Mouse (Mus musculus) kidney, postnatal 4 days (tissue): ENCODE measurements at regions not wholly inside any gene's neighbourhood (a gene's known extent, or its start where the extent isn't known, plus 50 kb on each side); places are given as distances from the start of the nearest gene placed in this dataset.

ENCODE experiments used
- DNase-seq, 2 experiments: peaks; one replicate each; pipeline ENCODE4 v3.0.0; 2021; ENCODE audit warnings: mixed read lengths in 2 of 2

- DNase-seq = peak; percentile 27 to 37
Observed at GRCm38 (mm10) chr6:51641965-51642364, 118.3 kb downstream of the Snx10 start.

GRCm38 (mm10) chr6:51648813-51649212 is 125.1 kb downstream of the Snx10 start:
- DNase-seq = no peak

GRCm38 (mm10) chr6:51653753-51654152 is 130.1 kb downstream of the Snx10 start:
- DNase-seq = no peak

GRCm38 (mm10) chr6:51654991-51655390 is 131.3 kb downstream of the Snx10 start:
- DNase-seq = no peak

- DNase-seq = no peak
Observed at GRCm38 (mm10) chr6:51656078-51656477, 132.4 kb downstream of the Snx10 start.

- DNase-seq = no peak
Observed at GRCm38 (mm10) chr6:51656883-51657640, 133.4 kb downstream of the Snx10 start.

- no peak for DNase-seq
Observed at GRCm38 (mm10) chr6:51658360-51658759, 134.7 kb downstream of the Snx10 start.

- no peak for DNase-seq
Observed at GRCm38 (mm10) chr6:51663178-51663577, 139.5 kb downstream of the Snx10 start.

GRCm38 (mm10) chr6:51664049-51664448 is 140.3 kb downstream of the Snx10 start:
- no peak for DNase-seq

- DNase-seq = no peak
Observed at GRCm38 (mm10) chr6:51667022-51667421, 143.3 kb downstream of the Snx10 start.

GRCm38 (mm10) chr6:51675342-51675945 is 151.7 kb downstream of the Snx10 start:
- no peak for DNase-seq

GRCm38 (mm10) chr6:51677162-51677996 is 153.7 kb downstream of the Snx10 start:
- DNase-seq = no peak

GRCm38 (mm10) chr6:51678743-51679142 is 155.0 kb downstream of the Snx10 start:
- no peak for DNase-seq

GRCm38 (mm10) chr6:51680239-51680857 is 156.6 kb downstream of the Snx10 start:
- no peak for DNase-seq

GRCm38 (mm10) chr6:51683131-51683530 is 159.4 kb downstream of the Snx10 start:
- DNase-seq = no peak

- DNase-seq = no peak
Observed at GRCm38 (mm10) chr6:51685651-51686287, 162.1 kb downstream of the Snx10 start.

GRCm38 (mm10) chr6:51690795-51691563 is 167.3 kb downstream of the Snx10 start:
- no peak for DNase-seq

- DNase-seq = no peak
Observed at GRCm38 (mm10) chr6:51693984-51694383, 170.3 kb downstream of the Snx10 start.

GRCm38 (mm10) chr6:51696396-51696795 is 172.7 kb downstream of the Snx10 start:
- no peak for DNase-seq

- DNase-seq = no peak
Observed at GRCm38 (mm10) chr6:51697754-51698153, 174.1 kb downstream of the Snx10 start.

GRCm38 (mm10) chr6:51698244-51698643 is 174.5 kb downstream of the Snx10 start:
- DNase-seq = no peak
